Mouse (Mus musculus) heart, postnatal 36 days (tissue): ENCODE data around the gene Pilra. TPM values are rescaled to one million over a fixed set of nuclear protein-coding genes. Genes with fewer than 3 reads are reported as not detected.

ENCODE experiments used
- DNase-seq, 2 experiments: peaks; one replicate each; pipeline ENCODE4 v3.0.0; 2021 to 2022
- intact Hi-C: fragments of 180-260 bp; cut with DNase I; formaldehyde crosslinking; loops from one replicate; pipeline ENCODE4 v1.15.1; 2025
- total RNA-seq, 2 experiments: library from RNA; stranded (reverse); gene quantifications; 2 replicates each; pipeline ENCODE4 v1.2.3; 2021

The Pilra gene
- total RNA-seq, 2 experiments from 2014 or later: 3.2 TPM

DNA sequence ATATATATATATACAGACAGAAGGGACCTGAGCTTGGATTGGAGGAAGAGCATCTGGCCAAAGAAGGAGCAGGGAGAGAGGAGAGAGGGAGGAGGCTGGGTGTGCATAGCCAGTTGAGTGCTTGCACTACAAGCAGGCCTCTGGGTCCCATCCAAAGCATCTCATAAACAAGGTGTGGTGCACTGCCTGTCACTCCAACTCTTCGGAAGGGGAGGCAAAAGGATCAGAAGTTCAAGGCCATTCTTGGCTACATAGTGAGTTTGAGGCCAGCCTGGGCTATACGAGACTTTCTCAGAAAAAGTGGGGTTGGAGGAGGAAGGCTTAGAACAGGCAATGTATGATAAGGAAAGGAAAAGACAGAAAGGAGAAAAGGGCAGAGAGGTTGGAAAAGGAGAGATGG is 10.1 kb downstream of the Pilra start:
- intact Hi-C loops: no loop called here
- DNase-seq: no peak

DNA sequence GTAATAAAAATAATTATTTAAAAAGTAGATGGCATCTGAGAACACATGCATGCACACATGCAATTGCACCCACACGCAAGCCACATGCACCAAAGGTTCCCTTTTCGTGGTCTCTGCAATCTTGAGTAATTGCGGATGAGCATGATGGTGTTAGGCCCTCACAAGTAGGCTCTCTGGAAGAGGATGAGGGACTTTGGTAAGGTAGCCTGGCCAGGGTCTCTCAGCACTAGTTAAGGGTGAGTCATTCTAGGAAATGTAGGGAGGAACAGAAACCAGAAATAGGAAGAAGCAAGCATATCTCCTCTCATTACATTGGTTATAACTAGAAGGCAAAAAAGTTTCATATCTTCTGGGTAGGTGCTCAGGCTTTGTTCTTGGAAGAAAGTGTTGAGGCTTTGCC is 11.1 kb downstream of the Pilra start:
- intact Hi-C loops: no loop called here
- DNase-seq: no peak

DNA sequence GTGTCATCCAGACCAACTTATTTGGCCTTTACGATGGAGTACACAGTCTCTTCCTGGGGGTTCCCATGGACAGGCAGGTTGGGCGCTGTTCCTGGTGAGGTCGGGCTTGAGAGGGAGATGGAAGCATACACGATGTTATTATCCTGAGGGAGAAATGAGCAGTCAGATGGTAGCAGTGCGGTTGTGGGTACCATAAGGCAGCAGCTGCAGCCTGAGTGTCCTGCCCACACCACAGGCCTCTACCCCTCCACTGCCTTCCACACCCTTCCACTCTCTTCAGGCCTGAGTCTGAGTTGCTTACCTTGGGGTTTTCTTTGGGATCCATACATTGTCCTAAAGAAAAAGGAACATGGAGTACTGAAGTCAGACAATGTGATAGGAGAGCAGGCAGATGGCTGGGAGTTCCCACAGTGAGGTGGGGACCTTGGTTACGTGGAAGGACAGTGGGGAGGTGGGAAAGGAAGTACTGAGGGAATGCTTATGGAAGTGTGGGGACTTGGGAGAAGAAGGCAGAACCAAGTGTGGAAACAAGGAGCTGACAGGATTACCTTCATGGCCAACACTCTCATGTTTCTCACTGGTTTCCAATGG is 12.5 kb downstream of the Pilra start:
- intact Hi-C loops: no loop called here

DNA sequence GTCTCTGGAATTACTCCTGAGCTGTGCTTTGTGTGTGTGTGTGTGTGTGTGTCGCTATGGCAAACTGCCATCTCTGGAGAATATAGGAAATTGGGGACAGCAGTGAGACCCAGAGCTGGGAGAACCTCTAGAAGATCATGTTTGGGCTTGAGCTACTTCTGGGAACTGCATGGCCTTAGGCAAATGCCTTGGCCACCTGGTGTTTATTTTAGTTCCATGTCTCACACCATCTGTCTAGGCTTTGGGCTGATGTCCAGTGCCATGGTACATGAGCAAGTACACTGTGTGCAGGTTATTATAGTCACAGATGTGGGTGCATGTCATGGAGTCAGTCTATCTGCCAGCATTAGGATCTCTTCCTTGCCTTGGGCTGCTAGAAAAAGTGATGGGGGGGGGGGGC is 13.5 kb downstream of the Pilra start:
- intact Hi-C loops: no loop called here
- DNase-seq: no peak

More for the DNA sequence above, 12.5 kb downstream of the Pilra start:
- DNase-seq: no peak

DNA sequence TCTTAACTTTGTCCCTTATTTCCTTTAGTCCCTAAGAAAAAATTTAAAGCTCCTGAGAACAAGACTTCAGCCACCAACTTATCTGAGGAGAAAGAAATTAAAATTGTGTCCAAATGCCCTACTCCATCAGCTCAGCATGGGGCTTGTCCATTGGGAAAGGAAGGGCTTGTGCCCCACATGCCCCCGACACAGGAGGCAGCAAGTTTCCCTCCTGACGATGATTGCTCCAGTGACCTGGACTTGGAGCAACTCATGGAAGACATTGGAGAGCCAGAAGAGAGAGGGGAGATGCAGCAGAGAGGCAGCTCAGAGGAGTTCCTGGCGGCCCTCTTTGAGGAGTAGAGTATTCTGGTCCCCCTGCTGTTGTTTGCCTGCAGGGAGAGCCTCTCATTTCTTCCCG is 14.0 kb downstream of the Pilra start:
- intact Hi-C loops: no loop called here
- DNase-seq: no peak

DNA sequence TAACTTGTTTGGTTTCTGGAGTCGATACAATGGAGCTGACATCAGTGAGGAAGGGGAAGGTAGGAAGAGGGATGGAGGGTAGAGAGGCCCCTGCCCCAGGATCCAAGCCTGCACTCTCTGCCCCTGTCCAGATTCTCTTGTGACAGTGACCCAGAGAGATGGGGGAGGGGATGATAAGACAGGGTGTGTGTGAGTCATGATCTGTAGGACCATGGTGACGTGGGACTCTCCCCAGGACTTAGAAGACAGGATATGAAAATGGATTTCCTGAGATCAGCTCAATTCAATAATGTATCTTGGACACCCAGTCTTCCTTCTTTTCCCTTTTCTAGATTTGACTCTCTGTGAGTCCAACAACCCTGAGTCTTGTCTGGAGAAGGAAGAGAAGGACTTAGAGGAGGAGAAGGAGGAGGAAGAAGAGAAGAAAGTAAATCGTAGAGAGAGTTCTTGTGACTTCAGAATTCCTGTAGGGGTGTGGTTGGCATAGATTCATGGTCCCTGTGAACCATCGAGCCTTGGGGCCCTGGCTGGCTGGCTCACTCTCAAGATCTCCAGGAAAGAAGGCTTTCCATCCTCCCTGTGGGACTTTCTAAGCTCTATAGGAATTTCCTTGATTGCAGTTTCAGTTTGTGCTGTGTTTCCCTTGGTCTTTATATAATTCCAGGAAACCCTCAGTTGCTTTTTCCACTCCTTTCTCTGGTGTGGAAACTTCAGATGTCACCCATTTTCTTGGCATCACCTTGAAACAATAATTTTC is 18.4 kb downstream of the Pilra start:
- intact Hi-C loops: no loop called here
- DNase-seq: no peak

DNA sequence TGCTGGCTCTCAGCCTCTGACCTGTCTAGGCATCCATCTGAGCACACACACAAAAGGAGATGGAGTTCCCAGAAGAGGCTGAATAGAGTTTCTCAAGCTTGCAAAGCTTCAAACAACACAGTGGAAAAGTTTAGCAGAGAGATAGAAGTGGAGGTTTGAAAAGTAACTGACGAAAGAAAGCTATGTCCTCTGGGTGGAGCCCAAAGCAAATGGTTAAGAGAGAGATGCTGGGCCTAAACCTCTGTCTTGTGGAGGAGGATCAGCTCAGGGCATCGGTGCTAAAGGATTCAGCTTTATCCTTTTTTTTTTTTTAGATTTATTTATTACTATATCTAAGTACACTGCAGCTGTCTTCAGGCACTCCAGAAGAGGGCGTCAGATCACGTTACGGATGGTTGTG is 27.8 kb downstream of the Pilra start:
- DNase-seq: no peak
- intact Hi-C loops: no loop called here

DNA sequence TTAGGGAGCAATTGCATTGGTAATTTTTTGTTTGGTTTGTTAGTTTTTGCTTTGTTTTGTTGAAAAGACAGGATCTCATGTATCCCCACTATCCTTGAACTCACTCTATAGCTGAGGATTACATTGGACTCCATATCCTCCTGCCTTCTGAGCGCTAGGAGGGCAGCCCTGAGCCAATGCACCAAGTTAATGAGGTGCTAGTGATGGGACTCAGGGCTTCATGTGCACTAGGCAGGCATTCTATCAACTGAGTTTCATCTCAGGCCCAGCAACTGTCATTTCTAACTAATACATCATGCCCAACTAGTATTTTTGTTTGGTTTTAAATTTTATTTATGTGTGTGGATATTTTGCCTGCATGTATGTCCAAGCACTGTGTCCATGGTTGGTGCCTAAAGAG is 29.9 kb downstream of the Pilra start:
- no peak for DNase-seq
- intact Hi-C loops: no loop called here

DNA sequence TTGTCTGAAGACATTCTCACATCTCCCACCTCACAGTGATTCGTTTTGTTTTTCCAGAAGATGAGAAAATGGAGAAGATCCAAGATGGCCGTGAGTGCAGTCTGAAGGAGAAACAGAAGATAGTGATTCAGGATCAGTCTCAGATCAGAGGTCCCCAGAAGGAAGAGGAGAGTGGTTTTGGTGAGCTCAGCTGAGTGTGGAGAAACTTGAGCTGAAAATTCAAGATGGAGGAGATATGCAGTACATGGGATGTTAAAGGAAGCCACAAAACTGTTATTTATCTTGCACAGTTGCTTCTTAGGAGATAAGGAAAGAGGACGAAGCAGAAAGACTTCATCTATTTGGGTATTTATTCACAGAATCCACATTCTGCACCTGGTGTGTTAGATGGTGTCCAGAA is 35.2 kb downstream of the Pilra start:
- no peak for DNase-seq
- intact Hi-C loops: no loop called here

DNA sequence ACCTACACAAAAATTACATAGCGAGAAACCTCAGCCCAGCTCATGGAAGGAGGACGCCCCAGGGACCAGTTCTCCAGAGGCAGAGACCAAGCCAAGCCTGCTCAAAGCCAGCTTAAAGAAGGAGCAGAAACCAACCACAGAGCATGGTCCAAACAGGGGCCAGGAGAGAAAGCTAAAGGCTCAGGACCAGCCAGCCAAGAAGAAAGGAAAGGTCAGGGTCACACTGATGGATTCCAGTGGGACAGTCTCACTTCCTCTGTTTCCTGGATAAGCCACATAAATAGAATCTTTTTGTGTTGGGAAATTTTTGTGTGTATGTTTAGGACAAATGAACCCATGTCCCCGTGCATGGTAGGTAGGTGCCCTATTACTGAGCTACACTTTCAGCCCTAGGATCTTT is 39.5 kb downstream of the Pilra start:
- DNase-seq: no peak
- intact Hi-C loops: no loop called here

DNA sequence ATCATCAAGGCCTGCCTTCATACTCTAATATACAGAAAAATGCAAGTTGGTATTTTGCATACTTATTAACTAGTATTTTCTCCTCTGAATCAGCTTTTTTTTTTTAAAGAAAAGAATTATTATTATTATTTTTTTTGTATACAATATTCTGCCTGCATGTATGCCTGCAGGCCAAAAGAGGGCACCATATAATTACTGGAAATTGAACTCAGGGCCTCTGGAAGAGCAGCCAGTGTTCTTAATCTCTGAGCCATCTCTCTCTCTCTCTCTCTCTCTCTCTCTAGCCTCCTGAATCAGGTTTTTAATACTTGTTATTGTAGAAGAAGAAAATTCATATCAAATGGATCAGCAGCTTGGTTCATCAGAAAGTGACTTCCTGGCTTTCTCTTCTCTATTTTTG is 44.5 kb downstream of the Pilra start:
- intact Hi-C loops: loop anchor here (1.0 to 5.0 kb wide), 3 partner anchors 87 to 366 kb away; partner anchors contain the start of gene Zfp113

DNA sequence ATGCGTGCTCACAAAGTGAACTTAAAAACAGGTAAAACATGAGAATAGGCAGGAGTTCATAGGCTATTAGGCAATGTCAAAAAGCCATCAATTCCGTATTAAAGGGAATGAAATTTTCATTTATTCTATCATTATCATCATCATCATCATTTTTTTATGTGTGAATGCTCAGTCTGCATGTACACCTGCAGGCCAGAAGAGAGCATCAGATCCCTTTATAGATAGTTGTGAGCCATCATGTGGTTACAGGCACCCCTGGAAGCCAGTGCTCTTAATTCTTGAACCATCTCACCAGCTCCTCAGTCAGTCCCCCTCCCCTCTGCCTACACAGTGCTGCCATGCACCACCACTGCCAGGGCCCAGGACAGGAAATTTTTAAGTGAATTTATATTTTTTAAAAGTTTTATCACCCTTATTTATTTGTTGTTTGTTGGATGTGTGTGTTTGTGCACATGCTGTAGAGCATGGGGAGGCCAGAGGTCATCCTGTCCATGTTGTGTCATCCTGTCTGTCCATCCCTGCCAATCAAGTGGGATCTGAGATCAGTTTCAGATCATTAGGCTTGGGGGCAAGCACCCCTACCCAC is 47.0 kb downstream of the Pilra start:
- intact Hi-C loops: no loop called here
- no peak for DNase-seq

More for the DNA sequence above, 44.5 kb downstream of the Pilra start:
- DNase-seq: no peak

DNA sequence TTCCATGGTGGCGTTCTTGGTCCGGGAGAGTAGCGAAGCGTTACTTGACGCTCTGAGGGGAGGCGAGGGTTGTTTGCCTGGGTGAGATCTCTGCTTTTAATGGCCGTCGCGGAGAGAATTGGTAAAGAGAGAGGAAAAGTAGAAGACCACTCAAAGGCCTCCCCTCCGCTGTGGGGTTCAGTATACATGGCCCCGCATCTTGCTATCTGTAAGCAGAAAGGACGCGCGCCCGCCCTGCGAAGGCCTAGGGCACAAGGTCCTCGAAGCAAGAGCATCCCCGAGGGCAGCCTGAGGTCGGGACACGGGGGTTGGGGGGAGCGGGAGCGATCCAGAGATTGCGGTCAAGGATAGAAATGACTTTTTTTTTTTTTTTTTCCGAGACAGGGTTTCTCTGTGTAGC is 47.9 kb downstream of the Pilra start:
- DNase-seq: no peak
- intact Hi-C loops: no loop called here

DNA sequence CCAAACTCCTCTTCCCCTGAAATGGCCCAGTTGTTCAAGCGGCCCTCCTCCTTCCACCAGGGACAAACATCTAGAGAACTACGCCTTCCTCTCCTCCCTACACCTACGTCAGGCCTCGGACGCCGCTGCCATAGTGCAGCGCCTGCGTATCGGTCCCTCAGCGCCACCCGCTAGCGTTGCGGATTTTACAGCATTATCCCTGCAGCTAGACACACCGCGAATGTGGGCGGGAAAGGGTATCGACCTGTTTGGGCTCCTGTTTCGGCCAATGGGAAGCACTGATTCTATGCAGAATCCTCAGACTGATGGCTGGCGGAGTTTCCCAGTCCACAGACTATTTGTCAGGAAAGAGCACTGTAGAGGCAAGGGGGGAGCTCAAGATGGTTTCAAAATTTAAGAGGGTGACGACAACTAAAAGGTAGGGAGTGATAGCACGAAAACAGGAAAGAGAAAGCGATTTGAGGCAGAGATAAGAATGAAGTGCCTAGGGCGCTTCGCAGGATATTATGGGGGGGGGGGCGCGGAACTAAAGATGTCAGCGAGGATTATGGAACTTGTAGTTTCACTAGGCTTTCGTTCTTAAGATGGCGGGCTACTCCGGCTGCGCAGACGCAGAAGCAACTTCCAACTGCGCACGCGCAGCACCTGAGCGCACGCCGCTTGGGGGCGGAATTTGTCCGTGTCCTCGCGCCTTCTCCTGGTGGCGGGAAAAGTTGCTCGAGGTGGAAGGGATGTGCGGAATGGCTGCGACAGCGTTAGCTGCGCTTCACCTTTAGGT is 48.7 kb downstream of the Pilra start, which contains the start of the genes Mepce and Zcwpw1:
TSS of gene Mepce (minus strand) at position 505 of the 778 bp plus-strand sequence.
TSS of gene Zcwpw1 (plus strand) at position 648 of the 778 bp plus-strand sequence.
- intact Hi-C loops: no loop called here
- peak; percentile 97 to 98 for DNase-seq

DNA sequence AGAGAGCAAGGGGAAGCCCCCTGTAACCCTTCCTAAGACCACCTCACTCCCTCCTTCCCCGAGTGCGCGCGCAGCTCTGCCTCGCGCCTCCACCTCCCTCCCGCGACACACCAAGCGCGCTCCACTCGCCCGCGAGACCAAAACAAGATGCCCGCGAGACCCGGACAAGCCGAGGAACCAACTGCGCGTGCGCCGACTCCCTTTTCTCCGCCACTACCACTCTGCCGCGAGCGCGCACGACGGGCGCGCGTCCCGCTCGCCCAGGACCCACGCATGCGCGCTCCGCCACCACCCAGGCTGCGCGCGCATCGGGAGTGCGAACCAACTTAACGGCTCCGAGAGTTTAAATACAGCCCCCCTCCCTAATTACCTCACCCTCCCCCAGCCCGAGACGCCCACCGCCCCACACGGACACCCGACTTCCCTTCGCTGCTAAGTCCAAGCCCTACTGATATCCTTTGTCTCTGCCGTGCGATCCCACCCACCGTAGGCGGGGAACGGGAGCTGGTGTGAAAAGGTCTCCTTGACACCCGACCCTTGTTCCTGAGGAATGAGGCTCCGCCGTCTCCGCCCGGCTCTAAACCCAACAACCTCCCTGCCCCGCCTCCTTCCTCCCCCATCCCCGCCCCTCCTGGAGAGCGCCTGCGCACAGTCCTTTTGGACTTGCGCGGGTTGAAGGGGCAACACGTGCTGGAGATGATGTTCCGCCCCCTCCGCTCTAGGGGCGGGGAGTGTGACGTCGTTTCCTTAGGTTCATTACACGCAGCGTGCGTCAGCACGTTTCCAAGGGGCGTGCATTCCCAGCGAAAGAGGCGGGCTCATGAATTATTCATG is 49.8 kb downstream of the Pilra start:
- DNase-seq: peak; percentile 98
- intact Hi-C loops: no loop called here

DNA sequence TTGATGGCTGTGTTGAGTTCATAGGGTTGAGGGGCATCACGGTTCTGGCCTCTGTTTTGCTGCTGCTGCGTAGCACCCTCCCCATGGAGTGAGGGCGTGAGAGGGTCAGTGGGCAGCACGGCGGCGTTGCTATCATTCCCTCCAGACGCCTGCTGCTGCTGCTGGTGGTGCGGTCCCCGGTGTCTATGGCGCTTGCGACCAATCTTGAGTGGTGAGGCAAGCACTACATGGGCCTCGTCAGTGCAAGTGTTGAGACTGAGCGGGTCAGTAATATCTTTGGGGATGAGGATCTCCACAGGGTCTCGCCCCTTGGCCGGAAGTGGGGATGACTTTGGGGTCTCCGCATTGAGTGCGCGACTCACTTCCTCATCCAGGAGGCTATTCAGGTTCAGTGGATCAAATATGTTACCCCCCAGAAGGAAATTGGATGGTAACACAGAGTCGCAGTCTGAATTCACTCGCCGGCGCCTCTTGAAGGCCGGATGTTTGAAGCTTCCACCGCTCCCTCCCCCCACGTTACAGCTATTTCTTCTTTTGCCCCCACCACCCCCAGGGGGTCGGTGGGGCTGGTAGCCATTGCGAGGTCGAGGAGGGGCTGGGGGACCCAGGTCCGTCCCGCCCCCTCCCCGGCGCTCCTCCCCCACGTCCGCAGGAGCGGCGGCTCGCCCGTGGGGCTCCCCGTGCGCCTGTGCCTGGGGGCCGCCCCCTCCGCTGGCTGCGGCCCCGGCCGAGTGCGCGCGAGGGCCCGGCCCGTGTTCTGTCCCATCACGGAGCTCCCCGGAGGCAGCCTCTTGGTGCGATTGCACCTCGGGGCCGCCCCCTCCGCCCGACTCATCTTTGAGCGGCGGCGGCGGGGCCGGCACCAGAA is 50.7 kb downstream of the Pilra start:
- peak; percentile 22 to 44 for DNase-seq
- intact Hi-C loops: no loop called here

DNA sequence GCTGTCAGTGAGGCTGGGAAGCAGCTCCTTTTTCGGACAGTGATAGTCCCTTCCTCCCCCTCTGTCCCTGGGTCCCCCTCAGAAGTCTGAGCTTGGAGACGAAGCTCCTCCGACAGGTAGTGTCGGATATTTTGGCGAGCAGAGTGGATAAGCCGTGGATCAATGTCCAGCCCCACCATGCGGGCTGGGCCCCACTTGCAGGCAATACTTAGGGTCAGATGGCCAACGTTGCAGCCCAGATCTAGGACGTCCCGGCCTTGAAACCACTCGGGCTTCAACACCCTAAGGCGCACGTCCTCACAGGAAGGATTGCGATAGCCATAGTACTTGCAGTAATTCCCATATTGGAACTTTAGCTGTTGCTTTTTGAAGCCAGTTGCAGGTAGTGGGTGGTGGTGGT is 51.5 kb downstream of the Pilra start:
- intact Hi-C loops: no loop called here
- no peak for DNase-seq

DNA sequence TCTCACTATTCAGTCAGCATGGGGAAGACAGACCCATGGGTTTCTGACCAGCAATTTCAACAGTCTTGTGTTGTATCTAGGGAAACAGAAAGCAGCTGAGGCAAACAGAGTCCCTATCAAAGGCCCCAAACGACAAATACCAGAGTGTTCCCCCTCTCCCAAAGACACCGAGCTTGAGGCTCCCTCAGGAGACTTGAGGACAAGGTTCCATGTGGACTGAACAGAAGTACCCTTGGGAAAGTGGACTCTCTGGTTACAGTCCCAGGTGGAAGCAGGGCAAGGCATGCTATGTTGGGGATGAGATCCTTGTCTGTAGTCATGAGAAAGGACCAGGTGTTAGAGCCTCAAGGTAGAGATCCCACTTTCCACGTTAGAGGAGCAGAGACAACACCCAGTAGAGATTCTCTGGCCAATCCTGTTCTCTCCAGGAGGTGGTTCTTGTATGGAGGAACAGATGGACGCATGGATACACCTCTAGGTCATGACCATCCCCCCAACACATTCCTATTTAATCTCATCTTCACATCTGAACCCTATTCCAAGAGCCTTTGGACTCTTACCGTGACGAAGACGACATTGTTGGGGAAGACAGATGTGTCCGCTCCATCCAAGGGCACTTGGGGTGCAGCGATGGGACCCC is 52.1 kb downstream of the Pilra start:
- no peak for DNase-seq
- intact Hi-C loops: no loop called here
